Mouse (Mus musculus) brain, embryonic 14.5 days (tissue): ENCODE results near the gene Cbx5. TPM values are rescaled to one million over a fixed set of nuclear protein-coding genes. Genes with fewer than 3 reads are reported as not detected.

Experiments used
- DNase-seq: peaks from one replicate; pipeline ENCODE4 v3.0.0-alpha.2; 2011; ENCODE audit warnings: low read depth
- CTCF ChIP-seq: fragments of 200-500 bp; IDR thresholded peaks from 2 replicates; pipeline ENCODE4 v1.5.1; 2012; ENCODE audit warnings: inconsistent platforms, mild to moderate bottlenecking, moderate library complexity, borderline replicate concordance; ENCODE audit not compliant: insufficient read depth, insufficient read length; ENCODE audit errors: extremely low read depth
- POLR2A ChIP-seq: fragments of 200-500 bp; IDR thresholded peaks from 2 replicates; pipeline ENCODE4 v1.6.1; 2012; ENCODE audit warnings: mild to moderate bottlenecking, inconsistent platforms, borderline replicate concordance; ENCODE audit not compliant: poor library complexity, insufficient read depth, insufficient read length, severe bottlenecking; ENCODE audit errors: extremely low read depth
- polyA plus RNA-seq: library from polyadenylated mRNA; depleted of rRNA; stranded (reverse); fragments of >200 nt; gene quantifications from 2 replicates; pipeline ENCODE4 v1.2.3, GENCODE M21; 2012

The Cbx5 gene
- polyA plus RNA-seq, 1 experiment: 118 TPM

DNA sequence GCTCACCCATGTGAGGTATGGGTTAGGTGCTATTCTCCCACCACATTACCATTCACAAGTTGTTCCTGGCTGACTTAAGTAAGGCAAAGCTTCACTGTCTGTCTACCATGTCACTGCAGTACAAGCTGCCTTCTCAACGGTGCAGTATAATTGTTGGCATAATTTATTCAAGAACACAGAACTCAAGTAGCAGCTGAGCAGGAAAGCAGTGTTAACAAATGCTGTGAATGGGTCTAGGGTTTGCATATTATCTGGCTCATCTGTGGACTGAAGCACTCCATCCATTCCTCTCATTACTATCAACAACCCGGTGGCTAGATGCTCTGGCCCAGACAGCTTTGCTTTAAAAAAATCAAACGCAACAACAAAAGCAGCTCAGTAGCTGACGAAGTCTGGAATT, 41.8 kb downstream of the Cbx5 start:
- peak; percentile 48 for DNase-seq
- TF ChIP-seq POLR2A: no peak
- TF ChIP-seq CTCF: no peak

- TF ChIP-seq POLR2A: no peak
- no peak for TF ChIP-seq CTCF
Observed at GRCm38 (mm10) chr15:103196835-103197234, 42.8 kb downstream of the Cbx5 start.

DNA sequence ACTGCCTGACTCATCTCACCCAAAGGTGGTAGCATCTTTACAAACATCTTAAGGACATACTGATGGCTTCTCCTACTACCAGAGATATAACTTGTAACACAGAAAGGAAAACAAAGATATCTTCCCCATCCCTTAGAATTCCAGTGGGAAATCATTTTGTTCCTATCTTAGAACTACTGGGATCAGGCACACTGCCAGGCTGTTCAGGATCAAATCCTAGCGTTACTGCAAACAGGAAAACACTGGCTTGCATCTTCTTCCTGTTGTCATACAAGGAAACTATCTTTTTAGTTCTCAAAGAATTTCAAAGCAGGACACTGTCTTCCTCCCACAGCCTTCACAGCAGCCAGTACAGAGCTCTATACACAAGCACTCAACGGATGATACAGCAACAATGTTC, 46.0 kb downstream of the Cbx5 start:
- TF ChIP-seq POLR2A (no peak), CTCF (no peak)
- DNase-seq: no peak

More at GRCm38 (mm10) chr15:103196835-103197234, 42.8 kb downstream of the Cbx5 start:
- DNase-seq: no peak

DNA sequence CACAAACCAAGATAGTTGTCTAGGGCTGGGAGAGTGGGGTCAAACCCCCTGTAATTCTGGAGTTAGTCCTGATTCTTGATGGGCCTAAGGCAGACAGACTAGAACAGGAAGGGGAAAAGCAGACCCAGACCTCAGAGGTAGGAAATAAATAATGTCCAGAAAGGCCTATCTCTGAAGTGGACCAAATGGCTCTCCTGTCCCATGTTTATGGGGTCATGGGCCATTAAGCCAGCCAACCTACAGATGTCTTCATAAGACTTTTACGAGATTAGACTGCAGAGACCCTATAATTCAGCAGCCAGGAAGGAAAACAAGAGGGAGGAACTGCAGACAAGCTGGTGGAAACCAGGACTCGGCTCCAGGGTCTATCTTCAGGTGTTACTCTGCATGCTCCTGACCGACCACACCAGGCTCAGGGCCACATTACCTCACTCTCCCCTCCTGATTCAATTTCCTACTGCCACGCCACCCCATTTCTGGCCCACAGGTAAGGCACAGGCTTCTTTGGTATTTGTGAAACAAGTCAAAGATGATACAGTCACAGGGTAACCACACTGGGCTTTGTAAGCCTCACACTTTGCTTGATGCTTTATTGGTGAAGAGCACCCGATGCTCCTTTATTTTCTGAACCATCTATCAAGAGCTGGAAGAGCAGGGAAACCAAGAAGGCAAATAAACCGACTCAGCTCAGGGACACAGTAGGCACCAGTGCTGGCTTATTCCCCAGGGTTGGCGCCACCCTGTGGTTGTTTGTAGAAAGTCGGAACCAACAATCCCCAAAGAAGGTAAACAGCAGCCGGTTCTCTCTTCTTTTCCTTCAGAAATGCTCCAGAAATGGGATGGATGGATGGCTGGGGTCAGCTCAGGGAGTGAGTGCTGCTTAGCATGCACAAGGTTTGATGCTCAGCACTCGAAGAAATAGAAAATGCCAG, 48.8 kb downstream of the Cbx5 start:
- TF ChIP-seq POLR2A: no peak
- peak; percentile 73 for TF ChIP-seq CTCF

DNA sequence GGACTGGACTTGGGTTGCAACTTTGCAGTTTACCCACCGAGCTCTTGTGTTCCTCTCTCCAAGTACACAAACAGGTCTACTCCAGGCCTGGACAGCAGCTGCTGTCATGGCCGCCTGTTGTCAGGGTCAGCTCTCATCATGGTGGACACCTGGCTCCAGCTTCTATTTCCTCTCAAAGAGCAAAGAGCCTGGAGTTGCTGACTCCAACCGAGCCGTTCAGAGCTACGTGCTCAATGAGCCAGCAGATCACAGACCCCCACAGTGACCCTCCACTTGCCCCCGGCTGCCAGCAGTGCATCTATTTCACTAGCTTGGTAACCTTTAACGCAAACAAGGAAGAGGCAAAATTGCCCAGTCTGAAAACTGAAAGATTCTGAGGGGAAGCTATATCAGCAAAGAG, 49.5 kb downstream of the Cbx5 start:
- DNase-seq: no peak
- TF ChIP-seq POLR2A: no peak
- TF ChIP-seq CTCF: no peak

More for the DNA sequence above, 48.8 kb downstream of the Cbx5 start:
- DNase-seq: peak; percentile 64

GRCm38 (mm10) chr15:103187803-103188202, 51.8 kb downstream of the Cbx5 start:
- no peak for DNase-seq
- TF ChIP-seq POLR2A (no peak), CTCF (no peak)

DNA sequence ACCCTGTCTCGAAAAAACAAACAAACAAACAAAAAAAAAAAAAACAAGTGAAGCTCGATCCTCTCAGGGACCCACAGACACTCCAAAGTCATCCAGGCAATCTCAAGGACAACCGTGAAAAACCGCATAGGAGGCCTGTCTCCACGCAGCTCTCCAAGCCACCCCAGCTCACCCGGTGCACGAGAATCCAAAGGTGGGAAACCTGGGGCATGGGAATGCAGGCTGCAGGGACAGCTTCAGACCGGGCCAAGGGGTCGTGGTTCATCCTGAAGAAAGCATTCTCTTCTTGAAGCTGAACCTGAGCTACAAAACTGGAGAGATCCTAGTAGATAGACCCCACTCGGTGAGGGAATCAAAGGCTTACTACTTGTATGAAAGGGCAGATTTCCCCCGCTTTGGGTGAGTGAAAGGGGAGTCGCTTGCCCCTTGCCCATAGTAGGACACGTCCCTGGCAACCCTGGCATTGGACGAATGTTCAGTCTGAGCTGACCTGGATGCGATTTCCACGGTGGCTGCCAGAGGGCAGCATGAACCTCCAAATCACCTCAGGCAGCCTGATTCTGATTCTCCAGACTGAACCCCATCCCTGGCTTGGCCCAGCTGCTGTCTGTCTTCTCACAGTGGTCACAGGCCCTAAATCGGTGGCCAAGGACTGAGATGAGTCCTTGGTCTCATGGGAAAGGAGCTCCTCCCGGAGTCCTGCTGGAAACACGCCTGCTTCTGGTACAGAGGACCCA, 54.0 kb downstream of the Cbx5 start:
- TF ChIP-seq CTCF (peak; percentile 76), POLR2A (no peak)
- peak; percentile 76 for DNase-seq

DNA sequence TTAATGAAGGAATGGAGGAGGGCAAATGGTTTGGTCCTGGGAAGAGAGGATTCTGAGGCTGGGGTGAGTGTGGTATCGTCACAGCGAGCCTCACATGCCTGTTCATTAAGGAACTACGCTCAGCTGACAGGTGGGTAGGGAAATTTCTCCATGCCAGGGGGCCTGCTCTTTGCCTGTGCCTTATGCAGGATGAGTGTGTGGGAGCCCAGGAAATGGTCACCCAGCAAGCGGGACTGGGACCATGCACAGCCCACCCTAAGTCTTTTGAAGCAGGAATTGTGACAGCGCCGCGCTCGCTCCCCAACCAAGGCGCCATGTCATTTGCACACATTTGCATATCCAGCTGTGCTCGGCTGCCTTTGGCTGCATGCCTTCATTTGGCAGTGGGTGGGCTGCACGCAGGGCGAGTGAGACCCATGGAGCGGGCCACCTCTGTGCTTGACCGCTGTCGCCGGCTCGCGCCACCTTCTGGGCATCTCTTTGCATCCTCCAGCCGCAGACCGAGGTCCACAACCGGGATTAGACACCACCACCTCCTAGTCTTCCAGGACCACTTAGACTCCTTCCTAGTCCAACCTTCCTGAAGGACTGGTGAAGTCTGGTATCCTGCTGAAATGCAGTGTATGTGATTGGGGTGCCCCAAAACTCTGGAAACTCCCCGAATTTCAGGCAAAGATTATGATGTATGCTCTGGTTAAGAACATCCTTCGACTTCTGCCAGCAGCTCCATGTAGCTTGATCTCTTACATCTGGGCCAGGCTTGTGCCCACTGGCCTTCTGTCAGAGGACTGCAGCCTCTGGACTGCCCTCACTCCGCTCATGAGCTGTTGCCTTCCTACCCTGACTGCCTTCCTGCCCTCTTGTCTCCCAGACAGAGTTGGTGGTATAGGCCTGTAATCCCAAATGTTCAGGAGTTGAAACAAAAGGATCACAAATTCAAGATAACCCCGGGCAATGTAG, 55.7 kb downstream of the Cbx5 start:
- DNase-seq: peak; percentile 63
- TF ChIP-seq CTCF (0 out of 2 replicates have a peak, but pooled peaks have one; percentile 10), POLR2A (no peak)

DNA sequence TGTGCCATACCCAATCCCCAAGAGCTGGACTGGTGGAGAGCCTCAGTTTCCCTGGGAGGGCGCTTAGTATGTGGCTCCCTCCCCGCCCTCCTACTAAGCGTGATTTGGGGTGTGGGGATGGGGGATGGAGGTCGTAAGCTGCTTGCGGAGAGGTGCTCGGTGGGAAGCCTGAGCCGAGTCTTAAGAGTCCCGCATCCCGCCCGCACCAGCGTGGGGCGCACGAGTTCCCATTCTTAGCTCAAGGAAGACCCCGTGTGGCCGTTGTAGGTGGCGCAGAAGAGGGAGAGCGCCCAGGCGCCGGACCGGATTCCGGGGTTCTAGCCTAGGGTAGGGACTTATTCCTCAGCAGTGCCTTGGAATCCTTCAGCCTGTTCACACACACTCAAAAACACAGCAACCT, 56.5 kb downstream of the Cbx5 start:
- TF ChIP-seq POLR2A (no peak), CTCF (peak; percentile 67)
- DNase-seq: peak; percentile 77

GRCm38 (mm10) chr15:103182166-103182790, 57.3 kb downstream of the Cbx5 start:
- DNase-seq: peak; percentile 81

DNA sequence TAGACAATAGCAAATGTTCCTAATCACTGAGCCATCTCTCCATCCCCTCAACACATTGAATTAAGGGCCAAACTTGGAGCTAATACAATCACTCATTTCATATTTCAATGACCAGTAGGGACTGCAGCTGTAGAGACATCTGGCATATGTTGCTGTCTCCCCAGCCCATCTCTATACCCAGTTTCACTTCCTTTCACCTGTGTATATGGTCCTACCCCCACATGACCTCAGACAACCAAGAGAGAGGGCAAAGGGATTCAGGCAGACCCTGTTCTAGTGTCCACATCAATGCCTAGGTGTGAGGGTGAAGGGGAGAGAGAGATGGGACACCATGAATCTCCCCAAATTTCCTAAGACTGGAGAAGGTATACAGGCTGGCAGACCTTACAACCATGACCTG, 59.2 kb downstream of the Cbx5 start:
- TF ChIP-seq CTCF (no peak), POLR2A (no peak)
- no peak for DNase-seq

More at GRCm38 (mm10) chr15:103182166-103182790, 57.3 kb downstream of the Cbx5 start:
- TF ChIP-seq POLR2A (no peak), CTCF (peak; percentile 99)
